Mouse (Mus musculus) thymus, postnatal 14 days (tissue): Measurements from ENCODE around the gene Fam90a1a.
"Not testable (repeated sequence)": the region's sequence is repeated elsewhere in the genome, so short reads cannot be mapped to it uniquely, and the experiment has no call there.

Source experiments
- DNase-seq: peaks from one replicate; pipeline ENCODE4 v3.0.0; 2021

The Fam90a1a gene

DNA sequence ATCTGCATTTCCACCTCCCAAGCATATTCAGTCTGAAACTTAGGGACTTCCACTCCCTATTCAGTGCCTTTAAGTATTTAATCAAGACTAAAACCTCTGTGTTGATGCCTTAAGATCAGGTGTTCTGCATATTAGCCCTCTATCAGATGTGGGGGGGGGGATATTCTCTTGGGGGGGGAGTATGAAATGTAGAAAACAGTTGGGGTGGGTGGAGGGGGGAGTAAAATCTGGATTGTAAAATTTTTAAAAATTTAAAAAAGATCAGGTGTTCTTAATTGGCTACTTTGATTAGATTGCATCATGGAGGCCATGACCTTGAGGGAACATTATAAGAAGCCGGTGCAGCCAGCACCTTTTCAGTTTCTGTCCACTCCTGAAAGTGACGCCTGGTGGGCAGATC is at the start of gene Fam90a1a:
Gene Fam90a1a (plus strand): TSS at position 301 of the 400 bp plus-strand sequence.
- DNase-seq = no peak

DNA sequence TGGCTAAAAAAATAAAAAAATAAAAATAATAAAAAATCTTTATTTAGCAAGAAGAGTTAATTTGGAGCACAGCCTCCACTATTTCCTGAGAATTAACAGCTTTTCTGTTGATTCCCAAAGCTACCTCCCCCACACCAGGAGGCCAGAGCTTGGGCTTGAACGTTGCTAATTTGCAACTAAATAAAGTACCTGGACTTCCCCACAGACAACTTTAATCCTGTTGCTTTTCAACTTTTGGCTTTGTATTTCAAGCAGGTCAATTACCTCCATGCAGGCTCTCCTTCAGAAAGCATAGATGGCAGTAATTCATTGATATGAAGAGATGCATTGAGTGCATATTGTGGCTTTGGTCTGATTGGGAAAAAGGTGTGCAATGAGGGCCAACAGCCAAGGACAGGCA is 46.6 kb upstream of the Fam90a1a start:
- no peak for DNase-seq

DNA sequence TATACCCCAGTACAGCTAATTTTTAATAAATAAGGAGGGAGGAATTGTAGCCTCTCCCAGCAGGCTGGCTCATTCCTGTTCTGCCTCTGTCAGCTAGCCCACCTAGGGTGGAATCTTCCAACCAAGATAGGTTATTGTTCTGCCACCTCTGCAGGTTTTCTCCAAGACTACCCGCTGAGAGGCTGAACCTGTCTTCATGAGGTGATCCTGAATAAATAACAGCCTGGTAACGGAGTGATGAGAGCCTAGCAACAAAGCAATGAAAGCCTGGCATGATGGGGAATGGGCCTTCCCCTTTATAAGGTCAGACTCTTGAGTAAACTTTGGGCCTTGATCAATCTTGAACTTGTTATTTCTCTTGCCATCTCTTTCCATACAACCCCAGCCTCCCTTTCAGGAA is 46.0 kb upstream of the Fam90a1a start:
- no peak for DNase-seq

DNA sequence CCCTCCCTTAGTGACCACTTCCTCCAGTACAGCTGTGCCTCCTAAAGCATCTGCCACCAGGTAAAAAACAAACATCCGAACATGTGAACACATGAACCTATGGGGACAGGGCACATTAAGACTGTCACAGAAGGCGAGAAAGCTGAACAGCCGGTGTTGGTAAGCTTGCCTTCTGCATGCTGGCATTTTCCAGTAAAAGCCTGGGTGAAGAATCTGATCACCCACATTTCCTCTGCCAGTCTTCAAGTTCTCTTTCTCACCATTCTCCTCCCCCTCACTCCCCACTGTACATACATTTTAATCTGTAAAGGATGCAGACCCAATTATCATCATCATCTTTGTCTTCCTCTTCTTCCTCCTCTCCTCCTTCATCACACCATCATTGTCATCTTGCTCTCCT is 42.9 kb upstream of the Fam90a1a start:
- DNase-seq = no peak

DNA sequence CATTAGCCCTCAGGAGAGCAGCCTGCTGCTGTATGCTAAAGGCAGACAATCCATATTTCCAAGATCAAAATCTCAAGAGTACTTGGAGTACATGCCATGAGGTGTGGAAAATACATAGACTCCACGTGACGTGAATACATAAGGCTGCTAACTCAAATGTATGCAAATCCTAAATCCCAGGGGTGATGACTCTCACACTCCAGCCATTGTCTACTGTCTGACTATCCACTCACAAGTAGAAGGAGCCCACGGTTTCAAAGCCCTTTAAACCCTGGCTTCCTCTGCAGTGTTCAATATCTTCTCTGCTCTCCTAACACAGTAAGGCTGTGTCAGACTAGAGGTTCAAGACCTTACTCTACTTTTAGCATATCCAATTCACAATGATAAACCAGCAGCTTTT is 27.8 kb upstream of the Fam90a1a start:
- DNase-seq = not testable (repeated sequence)

DNA sequence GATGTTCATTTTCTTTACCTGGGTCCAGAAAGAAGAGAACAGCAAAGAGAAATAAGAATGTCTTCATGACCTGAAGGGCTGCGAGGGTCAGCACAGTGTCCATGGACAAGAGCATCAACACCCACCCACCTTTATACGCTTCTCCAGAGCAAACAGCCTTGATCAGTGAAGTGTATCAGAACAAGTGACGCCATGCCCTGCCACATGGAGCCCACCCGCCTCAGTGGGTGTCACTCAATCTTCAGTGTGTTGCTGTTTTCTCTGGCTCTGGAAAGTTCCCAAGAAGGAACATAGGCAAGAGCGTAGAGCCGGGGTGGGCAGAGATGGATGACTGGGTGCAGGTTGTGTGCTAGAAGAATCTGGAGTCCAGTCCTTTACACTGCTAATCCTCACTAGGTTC is 25.9 kb upstream of the Fam90a1a start, which contains the start of gene Defb15:
Gene Defb15 (minus strand): TSS at position 101 of the 400 bp plus-strand sequence.
- no peak for DNase-seq

DNA sequence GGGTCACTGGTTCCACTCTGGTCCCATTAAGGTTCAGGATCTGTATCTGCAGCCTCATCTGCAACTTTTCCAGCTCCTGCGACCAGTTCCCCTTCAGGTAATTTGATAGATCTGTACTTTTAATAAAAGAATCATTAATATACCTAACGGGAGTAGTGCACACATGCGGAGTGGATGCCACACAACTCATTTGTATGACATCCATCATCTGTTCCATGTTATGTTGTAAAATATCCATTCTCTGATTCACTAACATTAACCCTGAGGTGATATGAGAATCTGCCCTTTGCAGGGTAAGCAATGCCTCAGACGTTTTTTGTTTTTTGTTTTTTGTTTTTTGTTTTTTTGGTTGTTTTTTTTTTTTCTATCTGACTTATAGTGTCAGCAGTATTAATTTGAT is 20.5 kb upstream of the Fam90a1a start, which contains the start of gene Defb35:
Gene Defb35 (plus strand): TSS at position 301 of the 400 bp plus-strand sequence.
- DNase-seq = not testable (repeated sequence)

DNA sequence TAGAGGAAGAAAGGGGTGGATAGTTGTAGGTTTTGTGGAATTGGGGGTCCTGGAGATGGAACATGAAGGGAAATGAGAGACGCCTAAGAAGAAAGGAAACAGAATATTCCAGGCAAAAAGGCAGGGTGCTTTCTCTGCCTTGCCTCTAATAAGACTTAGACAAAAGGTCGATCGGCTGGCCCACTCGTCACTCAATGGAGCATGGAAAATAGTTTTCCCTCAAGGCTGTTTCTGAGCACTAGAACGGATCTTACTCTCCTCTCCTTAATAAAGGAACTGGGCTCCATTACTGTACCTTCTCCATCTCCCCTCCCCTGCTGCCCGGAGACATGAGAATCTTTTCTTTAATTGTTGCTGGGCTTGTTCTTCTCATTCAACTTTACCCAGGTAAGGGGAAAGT is 12.1 kb upstream of the Fam90a1a start, which contains the start of gene Defb13:
Gene Defb13 (plus strand): TSS at position 301 of the 400 bp plus-strand sequence.
- DNase-seq = no peak

DNA sequence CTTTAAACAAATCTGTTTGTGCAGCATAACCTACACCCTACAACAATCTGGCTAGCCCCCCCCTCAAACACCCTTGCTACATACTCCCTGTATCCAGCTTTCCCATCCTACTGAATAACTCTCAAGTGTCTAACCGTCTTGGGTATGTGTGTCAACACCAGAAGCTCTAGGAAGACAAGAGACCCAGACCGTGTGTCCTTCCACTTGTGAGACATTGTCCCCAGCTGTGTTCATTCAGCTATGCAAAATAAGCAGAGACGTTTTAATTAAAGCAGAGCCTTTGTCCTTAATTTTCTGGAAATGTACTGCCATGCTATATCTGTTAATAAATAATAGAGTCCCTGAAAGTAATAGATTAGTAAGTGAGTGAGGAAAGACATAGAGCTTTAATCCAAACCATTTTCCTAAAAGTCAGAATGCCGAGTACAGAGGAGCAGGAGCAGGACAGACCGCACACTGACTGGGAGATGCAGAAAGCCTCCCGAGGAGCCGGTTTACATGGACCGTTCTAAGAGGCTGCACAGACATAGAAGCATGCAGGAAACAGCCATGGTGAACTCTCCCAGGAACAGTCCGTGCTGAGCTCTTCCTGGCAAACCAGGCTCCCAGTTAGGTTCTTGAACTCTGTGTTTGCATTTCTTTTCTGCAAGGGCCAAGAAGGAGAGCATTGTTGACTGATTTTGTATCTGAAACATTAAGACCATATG is 11.1 kb upstream of the Fam90a1a start:
- no peak for DNase-seq

DNA sequence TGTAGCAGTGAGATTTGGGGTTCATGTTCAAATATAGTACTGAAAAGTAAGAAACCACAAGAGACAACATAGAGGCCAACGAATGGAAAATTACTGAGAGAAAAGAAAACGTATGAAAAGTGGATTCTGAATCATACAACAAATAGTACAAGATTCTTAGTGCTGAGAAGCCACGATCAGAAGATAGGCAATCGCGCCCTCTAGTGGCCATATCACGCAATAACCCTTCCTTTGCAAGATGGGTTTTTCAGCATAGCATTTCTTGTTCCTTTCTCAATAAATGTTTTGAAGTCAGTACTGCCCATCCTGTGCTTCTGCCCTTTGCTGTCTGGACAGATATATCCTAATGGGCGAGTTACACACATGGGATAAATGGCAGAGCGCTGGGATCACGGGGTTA is 3.2 kb upstream of the Fam90a1a start:
- DNase-seq = peak; percentile 16

DNA sequence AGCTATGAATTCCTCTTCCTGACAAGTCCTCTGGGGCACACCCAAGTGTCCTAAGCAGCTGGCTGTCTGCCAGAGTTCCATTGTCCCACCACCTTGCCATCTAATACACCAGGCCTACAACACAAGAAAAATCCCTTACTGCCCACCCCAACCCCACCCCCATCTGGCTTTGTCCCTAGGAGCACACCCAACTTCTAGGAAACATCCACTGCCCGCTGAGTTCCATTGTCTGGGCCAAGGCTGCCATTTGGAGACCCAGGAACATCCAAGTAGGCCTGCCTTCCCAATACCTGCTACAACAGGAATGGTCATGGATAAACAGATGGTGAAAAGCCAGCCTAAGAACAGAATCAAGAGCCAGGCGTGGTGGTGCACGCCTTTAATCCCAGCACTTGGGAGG is 2.2 kb upstream of the Fam90a1a start:
- no peak for DNase-seq

DNA sequence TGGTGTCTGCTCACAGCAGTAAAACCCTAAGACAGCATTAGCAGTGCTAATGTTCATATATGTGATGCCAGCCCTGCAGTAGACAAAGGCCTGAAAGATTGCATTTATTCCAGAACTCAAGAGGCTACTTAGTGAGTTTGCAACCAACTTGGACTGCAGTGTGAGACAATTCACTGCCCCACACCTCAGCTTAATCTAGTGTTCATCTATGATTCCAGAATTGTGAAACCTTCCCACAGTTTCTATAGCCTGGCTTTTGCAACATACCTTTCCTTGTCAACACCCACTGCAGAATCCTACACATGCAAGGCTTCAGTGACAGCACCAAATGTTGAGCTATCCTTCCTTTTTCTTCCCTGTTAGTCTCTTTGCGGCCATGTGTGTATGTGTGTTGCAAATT is 8.1 kb downstream of the Fam90a1a start:
- DNase-seq = no peak

DNA sequence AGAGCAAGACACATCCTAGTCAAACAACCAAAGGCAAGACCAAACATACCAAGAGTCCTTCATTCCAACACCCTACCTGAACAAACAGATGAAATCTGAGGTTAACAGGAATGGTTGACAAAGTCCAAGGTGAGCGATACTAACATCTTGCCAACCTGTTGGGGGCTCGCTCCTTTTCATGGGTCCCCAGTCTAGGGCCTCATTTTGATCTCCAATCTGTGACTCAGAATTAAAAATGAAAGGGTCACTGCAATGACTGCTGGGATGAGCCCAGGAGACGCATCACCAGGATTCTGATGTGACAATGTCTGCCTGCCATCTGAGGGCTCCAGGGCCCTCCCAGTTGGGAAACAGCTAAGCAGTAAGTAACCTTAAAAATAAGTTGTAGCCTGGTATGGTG is 11.0 kb downstream of the Fam90a1a start, which contains the start of gene Ccdc70:
Gene Ccdc70 (plus strand): TSS at position 301 of the 400 bp plus-strand sequence.
- DNase-seq = no peak

DNA sequence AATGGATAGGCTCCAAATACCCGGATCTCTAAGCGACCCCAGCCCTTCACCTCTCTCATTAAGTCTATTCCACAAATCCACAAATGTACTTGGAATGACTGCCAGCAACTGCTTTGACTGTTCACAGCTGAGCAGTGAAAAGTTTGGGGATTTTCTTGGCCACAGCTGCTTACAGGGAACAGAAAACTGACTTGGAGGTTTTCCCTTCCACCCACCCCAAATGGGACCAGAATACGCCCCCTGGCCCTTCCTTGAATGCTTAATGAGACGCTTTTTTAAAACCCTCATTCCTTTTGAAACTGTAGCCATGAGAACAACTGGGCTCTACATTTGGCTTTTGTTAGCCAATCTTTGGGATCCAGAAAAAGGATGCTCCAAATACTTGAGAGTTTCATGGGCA is 19.7 kb downstream of the Fam90a1a start:
- DNase-seq = no peak

DNA sequence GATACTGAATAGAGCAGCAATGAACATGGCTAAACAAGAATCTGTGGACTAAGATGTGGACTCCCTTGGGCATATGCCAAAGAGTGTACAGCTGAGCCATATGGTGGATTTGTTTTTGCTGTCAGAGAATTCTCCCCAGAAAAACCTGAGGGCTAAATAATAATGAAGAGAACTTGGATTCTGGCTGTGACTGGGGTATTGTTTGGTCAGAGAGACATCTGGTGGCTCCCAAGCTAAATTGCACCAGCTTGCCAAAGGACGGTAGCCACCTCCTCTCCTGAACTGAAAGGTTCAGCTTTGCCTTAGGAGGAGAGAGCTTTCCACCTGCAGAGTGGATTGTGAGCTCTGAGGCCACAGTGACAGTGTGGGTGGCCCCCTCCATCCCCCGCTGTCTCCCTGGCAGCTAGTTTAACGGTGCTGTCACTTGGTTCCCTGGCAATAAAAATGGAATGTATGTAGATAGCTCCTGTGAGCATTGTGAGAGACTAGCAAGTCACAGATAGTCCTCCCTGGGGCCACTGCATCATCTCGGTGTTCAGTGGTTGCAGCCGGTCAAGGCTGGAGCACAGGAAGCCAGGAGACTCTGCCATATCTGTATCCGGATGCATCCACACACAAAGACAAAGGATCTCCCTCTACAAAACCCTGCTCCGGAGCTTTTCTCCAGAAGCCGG is 23.3 kb downstream of the Fam90a1a start:
- DNase-seq = no peak

DNA sequence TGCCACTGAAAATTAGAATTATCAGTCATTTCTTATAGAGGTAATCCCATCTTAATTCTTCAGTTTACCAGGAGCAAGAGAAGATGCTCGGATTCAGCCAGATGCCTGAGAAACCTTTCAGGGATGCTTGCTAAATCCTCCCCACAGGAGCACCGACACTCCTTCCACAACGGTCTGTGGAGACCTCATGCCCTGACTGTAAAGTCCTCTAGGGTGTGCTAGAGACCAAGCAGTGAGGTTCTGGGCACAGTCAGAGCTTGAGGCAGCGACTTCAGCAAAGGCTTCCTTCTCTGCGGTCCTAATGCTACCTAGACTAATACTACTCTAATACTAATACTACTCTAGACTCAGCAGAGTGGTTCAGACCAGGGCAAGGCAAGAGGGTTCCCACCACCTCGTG is 33.7 kb downstream of the Fam90a1a start:
- DNase-seq = peak; percentile 12

DNA sequence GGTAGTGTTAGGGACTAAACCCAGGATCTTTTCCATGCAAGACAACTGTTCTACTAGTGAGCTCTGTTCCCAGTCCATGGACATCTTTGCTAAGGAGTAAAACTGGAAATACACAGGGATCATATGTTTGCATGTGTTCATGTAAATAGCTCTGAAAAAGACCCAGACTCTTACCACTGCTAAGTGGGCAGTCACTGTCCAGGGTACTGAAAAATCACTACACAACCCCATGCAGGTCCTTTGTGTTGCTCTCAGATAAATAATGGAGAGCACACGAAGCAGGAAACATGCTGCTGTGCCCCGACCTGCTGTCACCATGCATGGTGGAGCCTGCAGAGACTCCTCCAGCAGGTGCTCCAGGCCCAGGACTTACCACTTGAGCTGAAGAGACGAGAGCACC is 36.7 kb downstream of the Fam90a1a start:
- DNase-seq = no peak

DNA sequence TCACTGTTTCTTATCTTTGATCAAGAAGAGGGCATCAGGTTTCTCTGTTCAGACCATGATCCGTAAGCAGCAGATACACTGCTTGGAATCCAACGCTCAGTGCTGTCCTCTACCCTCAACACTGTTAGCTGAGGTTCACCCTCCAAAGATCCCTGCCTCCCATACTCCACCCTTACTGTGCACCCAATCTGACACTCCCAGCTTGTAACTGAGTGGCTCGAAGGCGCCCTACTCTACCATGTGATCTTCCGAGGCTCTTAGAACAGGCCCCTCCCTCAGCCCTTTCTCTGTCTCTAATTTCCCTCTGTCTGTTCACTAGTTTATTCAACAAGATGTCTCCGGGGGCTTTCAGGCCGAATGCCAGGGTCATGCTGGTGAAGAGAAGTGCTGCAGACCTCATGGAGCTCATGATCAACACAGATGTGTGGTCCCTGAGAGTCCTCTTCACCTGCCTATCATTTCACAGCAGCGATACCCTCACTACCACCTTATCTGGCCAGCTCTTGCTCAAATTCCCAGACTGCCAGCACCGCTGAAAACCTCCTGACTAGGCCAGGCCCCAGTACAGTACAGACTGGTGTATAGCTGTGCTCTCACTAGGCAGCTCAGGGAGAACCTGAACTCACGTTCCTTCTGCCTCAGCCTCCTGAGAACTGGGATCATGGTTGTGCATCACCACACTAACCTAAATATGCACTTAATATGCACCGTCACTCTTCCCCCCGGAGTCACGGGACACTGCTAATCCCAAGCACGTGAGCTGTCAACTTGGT is 46.4 kb downstream of the Fam90a1a start:
- no peak for DNase-seq

DNA sequence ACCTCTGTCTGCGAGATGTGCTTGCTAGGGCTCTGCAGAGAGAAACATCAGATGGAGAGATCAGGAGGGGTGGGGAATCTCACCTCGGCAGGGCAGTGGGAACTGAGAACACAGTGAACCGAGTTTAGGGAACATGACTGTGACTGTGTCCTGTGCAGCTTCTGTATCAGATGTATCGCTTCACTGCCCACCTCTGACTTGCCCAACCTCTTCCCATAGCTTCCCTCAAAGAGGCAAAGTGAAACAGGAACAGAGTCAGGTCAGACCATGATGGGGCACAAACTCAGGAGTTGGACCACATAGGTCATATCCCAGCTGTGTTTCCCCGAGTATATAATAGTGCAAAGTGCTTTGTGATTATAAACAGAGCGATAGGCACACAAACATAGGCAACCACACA is 47.9 kb downstream of the Fam90a1a start:
- DNase-seq = no peak

DNA sequence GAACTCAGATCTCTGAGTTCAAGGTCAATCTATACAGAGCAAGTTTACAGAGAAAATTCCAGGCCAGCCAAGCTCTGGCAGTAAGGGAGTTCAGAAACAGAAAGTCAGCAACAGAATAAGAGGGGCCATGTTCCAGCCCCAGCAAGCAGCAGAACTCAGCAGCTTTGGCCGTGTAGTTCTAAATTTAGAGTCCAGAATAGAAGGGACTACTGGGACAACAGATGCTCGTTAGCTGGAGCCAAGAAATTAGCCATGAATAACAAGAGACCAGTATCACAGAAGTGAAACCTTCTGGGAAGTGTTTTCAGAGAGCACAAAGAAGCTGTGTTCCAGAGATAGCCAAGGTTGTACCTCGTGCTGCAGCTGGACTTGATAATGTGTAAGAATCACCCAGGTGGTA is 50.9 kb downstream of the Fam90a1a start:
- DNase-seq = no peak

DNA sequence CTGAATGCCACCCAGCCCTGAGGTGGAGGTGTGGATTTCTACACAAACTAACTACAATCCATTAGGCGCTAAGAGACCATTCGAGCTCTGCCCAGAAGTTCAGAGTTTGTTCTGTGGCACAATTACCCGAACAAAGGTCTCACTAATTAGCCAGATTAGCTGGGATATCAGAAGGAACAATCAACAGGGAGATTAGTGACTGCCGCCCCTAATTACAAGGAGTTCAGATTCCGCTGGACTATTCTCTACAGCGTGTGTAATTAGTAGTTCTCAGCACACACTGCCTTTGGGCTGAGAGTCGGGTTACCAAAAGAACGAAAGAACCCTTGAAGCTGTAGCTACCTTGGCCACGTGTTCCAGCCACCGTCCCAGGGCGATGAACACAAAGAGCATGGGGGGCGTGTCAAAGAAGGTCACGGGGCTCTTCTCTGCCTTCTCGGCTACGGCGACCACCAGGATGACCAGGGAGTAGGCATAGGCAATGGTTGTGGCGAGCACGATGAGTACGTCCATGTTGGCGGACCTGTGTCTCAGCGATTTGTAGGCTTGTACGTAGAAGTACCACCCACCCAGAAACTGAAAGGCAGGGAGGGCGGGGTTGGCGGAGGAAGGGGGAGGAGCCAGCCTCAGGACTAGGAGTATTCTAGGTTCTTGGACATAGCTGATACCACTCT is 54.7 kb downstream of the Fam90a1a start:
- no peak for DNase-seq
